14 mouse cellular contexts compared by ENCODE assay signal in genomic region chr11:99610089-99610488, GRCm38 (mm10). TPM values are rescaled to one million over a fixed set of nuclear protein-coding genes. Genes with fewer than 3 reads are reported as not detected.
"Had no signal": no experiment of that assay in that cellular context is flagged by ENCODE, and none has a peak within 500 bp of the region (broad histone marks: within the 10 kb centered on the region; RNA-seq: fewer than 3 reads in every experiment).

Gene Gm11937 (minus strand): TSS chr11:99610189.

RNA-seq across cellular contexts. Expression of gene Gm11937, which starts in this region (rescaled TPM):
- total RNA-seq: common myeloid progenitor, adult 5-6 weeks; forebrain, postnatal 0 days; gastrocnemius, adult 18-20 months; gastrocnemius, adult 2 months; gastrocnemius, adult 8-10 months; gastrocnemius, postnatal 10 days; gastrocnemius, postnatal 14 days; gastrocnemius, postnatal 25 days; gastrocnemius, postnatal 36 days; gastrocnemius, postnatal 4 days; granulocyte monocyte progenitor cell, adult 5-6 weeks; heart, adult 18-20 months; heart, adult 2 months; heart, adult 8-10 months had no signal
